Mouse (Mus musculus): ENCODE measurements around the gene Rassf4. TPM values are rescaled to one million over a fixed set of nuclear protein-coding genes. Genes with fewer than 3 reads are reported as not detected.
A peak's percentile ranks its signal among the peaks of the same experiment; 100 is the strongest.

Gene Rassf4
- total and polyA plus RNA-seq, 2 experiments from 2014 or later = 7.0 to 8.1 TPM

DNA sequence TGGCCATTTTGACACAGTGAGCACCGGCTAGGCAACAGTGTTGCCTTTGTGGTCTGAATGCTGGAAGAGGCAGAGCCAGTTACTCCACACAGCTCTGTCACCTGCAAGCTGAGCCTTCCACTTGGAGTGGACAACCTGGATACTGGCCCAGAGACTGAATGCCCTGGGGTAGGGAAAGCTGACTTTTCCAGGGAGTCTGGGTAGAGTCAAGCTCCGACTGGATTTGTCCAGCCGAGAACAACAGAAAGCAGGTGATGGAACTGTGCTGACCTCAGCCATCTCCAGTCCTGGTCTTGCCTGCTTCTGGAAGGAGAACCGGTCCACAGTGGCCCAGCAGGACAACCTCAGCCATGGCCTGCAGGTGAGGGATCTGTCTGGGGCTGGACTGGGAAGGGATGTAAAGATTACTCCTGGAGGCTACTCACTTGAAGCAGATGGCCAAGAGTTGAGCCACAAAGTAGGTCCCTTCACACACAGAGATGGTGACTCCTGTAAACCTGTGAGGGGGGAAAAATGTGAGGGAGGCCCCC is 24.2 kb upstream of the Rassf4 start:
- Histone ChIP-seq H3K4me3 (ENCODE audit: low read depth, low read length) (no peak overlapping the region), H3K36me3 (ENCODE audit: insufficient read depth, low read length) (no peaks in the 10 kb centered on the region), H3K9me3 (ENCODE audit: low read length) (no peaks in the 10 kb centered on the region), H3K27ac (ENCODE audit: low read depth, low read length) (no peak overlapping the region), H3K4me1 (ENCODE audit: insufficient read depth, low read length) (no peaks in the 10 kb centered on the region), H3K9ac (replicated peaks; ENCODE audit: low read length, poor library complexity, severe bottlenecking) (no peak overlapping the region), H3K27me3 (ENCODE audit: insufficient read depth, low read length) (no peaks in the 10 kb centered on the region), H3K4me2 (ENCODE audit: low read depth, low read length, poor library complexity, severe bottlenecking) (no peak overlapping the region)
- TF ChIP-seq CTCF (IDR thresholded peaks at IDR 0.05) = no peak
- 92% methylated on average over 4 of the region's 4 CpGs for WGBS
- DNase-seq (ENCODE audit: low spot score) = no peak
- no peak for ATAC-seq (ENCODE audit: low FRiP score)

- Histone ChIP-seq H3K9ac (replicated peaks; ENCODE audit: low read length, poor library complexity, severe bottlenecking) (no peak overlapping the region), H3K36me3 (ENCODE audit: insufficient read depth, low read length) (no peaks in the 10 kb centered on the region), H3K27me3 (ENCODE audit: insufficient read depth, low read length) (no peaks in the 10 kb centered on the region), H3K4me3 (ENCODE audit: low read depth, low read length) (no peak overlapping the region), H3K4me1 (ENCODE audit: insufficient read depth, low read length) (no peaks in the 10 kb centered on the region), H3K4me2 (ENCODE audit: low read depth, low read length, poor library complexity, severe bottlenecking) (no peak overlapping the region), H3K9me3 (ENCODE audit: low read length) (no peaks in the 10 kb centered on the region), H3K27ac (ENCODE audit: low read depth, low read length) (no peak overlapping the region)
- ATAC-seq (ENCODE audit: low FRiP score) (no peak), DNase-seq (ENCODE audit: low spot score) (peak; percentile 44)
- 69% methylated on average over 2 of the region's 2 CpGs for WGBS
- TF ChIP-seq CTCF (IDR thresholded peaks at IDR 0.05) = peak; percentile 74
These were observed 23.7 kb upstream of the Rassf4 start for GRCm38 (mm10) chr6:116697413-116697812.

GRCm38 (mm10) chr6:116694346-116694745 is 20.6 kb upstream of the Rassf4 start:
- no peaks in the 10 kb centered on the region for H3K27me3 ChIP-seq (ENCODE audit: insufficient read depth, low read length)
- no peak overlapping the region for H3K27ac ChIP-seq (ENCODE audit: low read depth, low read length)
- ATAC-seq (ENCODE audit: low FRiP score) = no peak
- H3K4me3 ChIP-seq (ENCODE audit: low read depth, low read length) = no peak overlapping the region
- H3K9me3 ChIP-seq (ENCODE audit: low read length) = no peaks in the 10 kb centered on the region
- no peak for DNase-seq (ENCODE audit: low spot score)
- no peaks in the 10 kb centered on the region for H3K4me1 ChIP-seq (ENCODE audit: insufficient read depth, low read length)
- no peak overlapping the region for H3K9ac ChIP-seq (replicated peaks; ENCODE audit: low read length, poor library complexity, severe bottlenecking)
- no peak overlapping the region for H3K4me2 ChIP-seq (ENCODE audit: low read depth, low read length, poor library complexity, severe bottlenecking)
- WGBS = 69% methylated on average over 3 of the region's 3 CpGs
- no peaks in the 10 kb centered on the region for H3K36me3 ChIP-seq (ENCODE audit: insufficient read depth, low read length)
- TF ChIP-seq CTCF (IDR thresholded peaks at IDR 0.05) = no peak

GRCm38 (mm10) chr6:116693639-116694038 is 19.9 kb upstream of the Rassf4 start:
- Histone ChIP-seq H3K36me3 (ENCODE audit: insufficient read depth, low read length) (no peaks in the 10 kb centered on the region), H3K4me1 (ENCODE audit: insufficient read depth, low read length) (no peaks in the 10 kb centered on the region), H3K9ac (replicated peaks; ENCODE audit: low read length, poor library complexity, severe bottlenecking) (no peak overlapping the region), H3K9me3 (ENCODE audit: low read length) (no peaks in the 10 kb centered on the region), H3K4me3 (ENCODE audit: low read depth, low read length) (no peak overlapping the region), H3K4me2 (ENCODE audit: low read depth, low read length, poor library complexity, severe bottlenecking) (no peak overlapping the region), H3K27ac (ENCODE audit: low read depth, low read length) (no peak overlapping the region), H3K27me3 (ENCODE audit: insufficient read depth, low read length) (no peaks in the 10 kb centered on the region)
- WGBS = 91% methylated on average over 4 of the region's 4 CpGs
- ATAC-seq (ENCODE audit: low FRiP score) (no peak), DNase-seq (ENCODE audit: low spot score) (no peak)
- no peak for TF ChIP-seq CTCF (IDR thresholded peaks at IDR 0.05)

DNA sequence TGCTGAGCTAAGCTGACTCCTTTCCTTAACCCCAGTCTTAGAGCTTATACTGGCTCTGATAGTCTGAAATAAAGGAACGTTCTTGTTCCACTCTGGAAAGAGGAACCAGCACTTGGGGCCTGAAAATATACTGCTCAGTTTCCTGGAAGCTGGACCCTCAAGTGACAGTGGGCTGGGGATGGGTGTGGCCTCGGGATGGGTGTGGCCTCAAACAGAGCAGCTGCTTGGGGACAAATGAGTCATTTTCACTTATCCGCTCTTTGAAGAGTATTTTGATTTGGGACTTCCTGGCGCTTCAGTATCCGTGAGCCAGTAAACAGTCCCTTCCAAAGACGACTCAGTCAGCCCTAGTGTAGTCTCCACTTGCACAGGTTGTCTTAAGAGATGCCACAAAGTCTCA is 8.6 kb upstream of the Rassf4 start:
- no peak overlapping the region for H3K4me3 ChIP-seq (ENCODE audit: low read depth, low read length)
- H3K9me3 ChIP-seq (ENCODE audit: low read length) = no peaks in the 10 kb centered on the region
- H3K4me1 ChIP-seq (ENCODE audit: insufficient read depth, low read length) = no peaks in the 10 kb centered on the region
- H3K27me3 ChIP-seq (ENCODE audit: insufficient read depth, low read length) = no peaks in the 10 kb centered on the region
- no peak overlapping the region for H3K27ac ChIP-seq (ENCODE audit: low read depth, low read length)
- ATAC-seq (ENCODE audit: low FRiP score) = no peak
- no peak for DNase-seq (ENCODE audit: low spot score)
- H3K36me3 ChIP-seq (ENCODE audit: insufficient read depth, low read length) = no peaks in the 10 kb centered on the region
- no peak overlapping the region for H3K4me2 ChIP-seq (ENCODE audit: low read depth, low read length, poor library complexity, severe bottlenecking)
- no peak overlapping the region for H3K9ac ChIP-seq (replicated peaks; ENCODE audit: low read length, poor library complexity, severe bottlenecking)
- TF ChIP-seq CTCF (IDR thresholded peaks at IDR 0.05) = no peak
- 66% methylated on average over 6 of the region's 6 CpGs for WGBS

DNA sequence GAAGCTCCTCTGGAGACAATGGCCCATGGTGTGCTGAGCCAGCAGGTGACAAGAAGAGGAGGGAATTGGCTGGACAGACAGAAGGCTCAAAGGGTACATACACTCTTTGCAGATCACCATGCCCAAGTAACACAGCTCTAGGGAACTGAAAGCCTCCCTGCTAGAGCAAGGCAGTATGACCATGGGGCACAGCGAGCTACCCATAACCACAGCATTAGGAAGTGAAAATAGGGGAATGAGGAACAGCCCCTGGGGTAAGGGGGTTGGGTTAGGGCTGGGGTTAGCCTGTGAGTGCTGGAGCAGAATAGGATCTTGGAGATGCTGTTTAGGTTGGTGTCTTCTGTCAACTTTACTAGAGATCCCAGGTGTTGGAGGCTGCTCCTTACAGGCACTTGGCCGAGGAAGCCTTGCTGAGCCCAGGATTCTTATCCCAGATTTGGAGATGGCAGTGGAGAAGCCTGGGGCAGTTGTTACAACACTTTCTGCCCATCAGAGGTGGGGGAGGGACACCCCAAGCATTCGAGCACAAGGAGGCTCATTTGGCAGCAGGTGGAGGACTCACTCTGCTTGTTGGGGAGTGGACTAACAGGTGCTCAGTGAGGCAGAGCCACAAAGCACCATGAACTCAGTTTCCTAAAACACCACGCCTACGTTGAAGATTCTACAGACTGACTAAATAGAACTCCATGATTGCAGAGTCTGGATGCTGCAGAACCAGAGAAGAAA is 6.0 kb upstream of the Rassf4 start:
- Histone ChIP-seq H3K36me3 (ENCODE audit: insufficient read depth, low read length) (no peaks in the 10 kb centered on the region), H3K4me3 (ENCODE audit: low read depth, low read length) (no peak overlapping the region), H3K27me3 (ENCODE audit: insufficient read depth, low read length) (no peaks in the 10 kb centered on the region), H3K27ac (ENCODE audit: low read depth, low read length) (no peak overlapping the region), H3K9ac (replicated peaks; ENCODE audit: low read length, poor library complexity, severe bottlenecking) (no peak overlapping the region), H3K4me2 (ENCODE audit: low read depth, low read length, poor library complexity, severe bottlenecking) (no peak overlapping the region), H3K9me3 (ENCODE audit: low read length) (no peaks in the 10 kb centered on the region), H3K4me1 (ENCODE audit: insufficient read depth, low read length) (no peaks in the 10 kb centered on the region)
- 77% methylated on average over 5 of the region's 5 CpGs for WGBS
- no peak for TF ChIP-seq CTCF (IDR thresholded peaks at IDR 0.05)
- ATAC-seq (ENCODE audit: low FRiP score) (no peak), DNase-seq (ENCODE audit: low spot score) (no peak)

All from midbrain, postnatal 0 days (tissue).